Mouse (Mus musculus) cerebellum, postnatal 36 days (tissue): ENCODE measurements around the gene Bsg.
"Not testable (repeated sequence)": the region's sequence is repeated elsewhere in the genome, so short reads cannot be mapped to it uniquely, and the experiment has no call there.

Experiments
- DNase-seq, 2 experiments: peaks; one replicate each; pipeline ENCODE4 v3.0.0; 2021 to 2022; ENCODE audit warnings: mixed read lengths in 2 of 2

Gene Bsg

GRCm38 (mm10) chr10:79736706-79737105, 32.4 kb downstream of the Bsg start:
- DNase-seq, result peak in 1 of 2 experiments; percentile 47

DNA sequence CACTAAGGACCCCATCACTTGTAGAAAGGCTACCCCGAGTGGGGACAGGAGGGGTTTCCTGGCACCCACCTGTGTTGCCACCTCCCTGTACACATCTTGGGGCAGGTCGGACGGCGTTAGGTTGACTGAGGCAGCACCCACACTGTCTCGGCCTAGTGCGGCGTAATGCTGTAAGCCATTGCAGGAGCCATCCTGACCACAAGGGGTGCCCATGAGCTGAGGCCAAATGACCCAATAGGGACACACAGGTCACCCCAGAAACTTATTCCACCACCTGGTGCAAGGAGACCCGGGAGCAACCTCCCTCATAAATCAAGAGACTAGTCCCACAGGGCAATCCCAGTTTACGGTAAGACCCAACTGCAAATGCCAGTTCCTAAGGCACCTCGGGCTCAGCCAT, 34.0 kb downstream of the Bsg start:
- peak in 1 of 2 experiments; percentile 57 for DNase-seq

- no peak for DNase-seq
These were observed 34.9 kb downstream of the Bsg start for GRCm38 (mm10) chr10:79739234-79739633.

DNA sequence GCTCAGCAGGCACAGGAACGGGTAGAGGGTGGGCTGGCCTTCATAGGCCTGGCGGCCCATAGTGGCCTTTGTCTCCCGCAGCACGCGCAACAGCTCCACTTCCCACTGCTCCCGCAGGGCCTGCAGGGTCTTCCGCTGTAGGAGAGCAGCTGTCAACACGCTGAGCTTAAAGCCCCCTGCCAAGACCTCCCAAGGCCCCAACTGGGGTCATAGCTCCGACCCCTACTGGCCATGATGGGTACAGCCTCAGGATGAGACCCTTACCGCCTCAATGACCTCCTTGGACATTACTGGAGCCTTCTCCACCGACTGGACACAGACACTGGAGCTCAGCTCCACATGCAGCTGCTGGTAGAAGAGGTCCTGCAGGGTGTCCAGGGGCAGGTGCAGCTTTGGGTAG, 36.6 kb downstream of the Bsg start:
- no peak for DNase-seq

DNA sequence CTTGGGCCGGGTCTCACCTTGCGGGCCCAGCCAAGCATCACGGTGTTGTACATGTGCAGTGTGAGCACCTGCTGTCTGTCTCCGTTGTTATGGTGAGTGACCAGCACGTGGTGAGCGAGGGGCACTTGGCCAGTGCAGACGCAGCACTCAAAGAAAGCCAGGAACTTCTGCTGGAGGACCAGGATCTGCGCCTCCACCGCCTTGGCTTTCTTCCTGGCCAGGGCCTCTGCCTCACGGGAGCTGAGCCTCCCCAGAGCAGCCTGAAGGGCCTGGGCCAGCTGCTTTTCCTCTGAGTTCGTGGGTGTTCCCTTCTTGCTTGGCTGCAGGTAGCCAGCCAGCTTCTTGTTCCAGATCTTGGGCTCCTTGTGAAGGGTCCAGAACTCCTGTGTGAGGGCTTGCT, 38.9 kb downstream of the Bsg start:
- no peak for DNase-seq

DNA sequence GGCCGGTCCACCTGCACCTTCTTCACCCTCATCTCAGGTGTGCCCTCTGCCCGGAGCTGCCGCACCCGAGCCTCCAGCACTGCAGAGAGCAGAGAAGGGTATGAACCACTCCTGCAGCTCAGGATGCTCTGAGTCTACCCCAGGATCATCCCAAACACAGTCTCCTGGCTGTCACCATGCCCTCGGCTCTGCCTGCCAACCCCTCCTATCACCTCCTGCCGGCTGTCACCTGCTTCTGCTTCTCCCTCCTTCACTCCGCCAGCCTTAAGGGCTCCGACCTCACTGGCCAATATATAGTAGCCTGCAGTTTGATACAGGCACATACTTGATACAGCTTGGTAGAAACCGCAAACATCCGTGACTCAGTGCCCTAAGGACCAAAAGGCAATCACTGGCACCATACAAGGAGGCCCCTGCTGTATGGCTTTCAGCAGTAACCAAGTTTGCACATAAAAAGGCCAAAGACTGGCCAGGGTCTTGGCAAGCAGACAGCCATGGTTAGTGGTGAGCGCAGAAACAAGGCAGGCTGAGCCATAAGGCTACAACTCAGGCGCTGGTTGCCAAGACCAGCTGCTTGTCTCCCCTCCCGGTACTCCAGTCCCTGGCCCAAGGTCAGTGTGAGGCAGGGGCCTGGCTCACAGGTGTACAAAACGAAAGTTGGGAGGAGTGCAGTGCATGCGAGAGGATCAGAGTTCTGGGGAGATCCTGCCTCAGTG, 39.5 kb downstream of the Bsg start:
- DNase-seq, result peak; percentile 61 to 62

DNA sequence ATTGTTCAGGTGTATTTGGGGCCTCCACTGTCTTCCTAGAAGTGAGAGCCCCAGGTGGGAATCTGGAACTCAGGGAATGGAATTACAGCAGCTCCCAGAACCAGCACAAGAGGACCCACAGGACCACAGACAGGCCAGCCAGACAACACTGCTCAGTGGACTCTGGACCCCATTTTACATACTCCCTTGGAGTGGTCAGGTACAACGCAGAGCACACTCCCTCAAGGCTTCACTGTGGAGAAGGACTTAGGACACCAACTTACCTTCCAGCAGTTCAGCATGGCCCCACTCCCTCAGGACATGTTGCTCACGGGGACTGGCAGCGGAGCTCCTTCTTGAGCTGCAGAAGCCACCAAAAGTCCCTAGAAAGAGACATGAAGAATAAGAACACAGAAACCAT, 41.1 kb downstream of the Bsg start:
- DNase-seq, result no peak

DNA sequence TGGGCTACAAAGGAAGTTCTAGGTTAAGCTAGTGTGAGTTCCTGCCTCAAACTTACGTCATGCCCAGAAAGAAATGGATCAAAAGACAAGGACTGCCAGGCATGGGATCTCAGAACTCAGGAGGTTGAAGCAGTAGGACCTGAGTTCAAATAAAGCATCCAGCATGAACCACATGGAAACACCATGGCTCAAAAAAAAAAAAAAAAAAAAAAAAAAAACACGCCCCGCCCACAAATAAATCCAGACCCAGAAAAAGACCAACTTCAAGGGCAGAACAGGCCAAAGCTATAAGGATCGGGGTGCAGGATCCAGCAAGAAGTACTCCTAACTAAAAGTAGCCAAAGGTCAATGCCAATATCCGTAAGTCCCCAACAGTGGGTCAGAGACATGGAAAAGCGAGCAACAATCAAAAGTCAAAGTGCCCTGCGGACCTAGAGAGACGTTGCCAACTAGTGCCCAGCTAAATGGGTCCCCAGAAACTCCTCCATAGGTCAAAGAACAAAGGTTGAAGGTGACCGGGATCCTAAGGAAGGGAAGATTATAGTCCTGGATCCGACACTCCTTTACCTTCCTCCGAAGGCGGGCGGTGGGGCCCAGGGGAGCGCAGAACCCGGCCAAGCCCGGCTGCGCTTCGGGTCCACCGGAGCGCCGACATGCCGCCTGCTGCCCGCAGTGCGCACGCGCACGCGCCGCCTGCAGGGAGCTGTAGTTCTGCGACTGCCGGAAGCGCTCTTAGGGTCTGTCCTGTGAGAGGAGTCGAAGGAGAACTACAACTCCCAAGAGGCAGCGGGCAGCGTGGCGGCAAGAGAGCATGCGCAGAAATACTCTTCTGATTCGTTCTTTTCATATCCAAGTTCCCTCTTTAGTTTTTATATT, 41.8 kb downstream of the Bsg start, which contains the start of gene Polrmt:
Polrmt (minus strand) TSS at position 684 of the 876 bp plus-strand sequence.
- DNase-seq, result peak; percentile 95 to 96

DNA sequence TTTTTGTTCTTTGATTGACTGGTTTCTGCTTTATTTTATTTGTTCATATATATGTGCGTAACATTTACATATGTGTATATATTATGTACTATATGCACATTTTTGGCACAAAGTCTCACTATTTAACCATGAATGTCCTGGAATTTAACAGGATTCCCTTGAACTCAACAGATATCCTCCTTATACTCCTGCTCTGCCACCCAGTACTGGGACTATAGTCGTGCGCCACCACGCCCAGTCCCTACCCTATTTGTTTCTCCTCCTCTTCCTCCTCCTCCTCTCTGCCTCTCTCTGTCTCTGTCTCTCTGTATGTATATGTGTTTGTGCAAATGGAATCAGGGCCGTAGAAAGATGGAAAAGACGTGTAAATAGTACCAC, 42.5 kb downstream of the Bsg start:
- DNase-seq, result no peak

GRCm38 (mm10) chr10:79748496-79748895, 44.2 kb downstream of the Bsg start:
- peak in 1 of 2 experiments; percentile 4 for DNase-seq

- peak; percentile 68 to 82 for DNase-seq
These were observed 50.7 kb downstream of the Bsg start, which contains the start of gene Fgf22 for GRCm38 (mm10) chr10:79754856-79755516. Fgf22 (plus strand) TSS chr10:79755076.

- peak in 1 of 2 experiments; percentile 33 for DNase-seq
These were observed 51.6 kb downstream of the Bsg start for GRCm38 (mm10) chr10:79755854-79756253.

DNA sequence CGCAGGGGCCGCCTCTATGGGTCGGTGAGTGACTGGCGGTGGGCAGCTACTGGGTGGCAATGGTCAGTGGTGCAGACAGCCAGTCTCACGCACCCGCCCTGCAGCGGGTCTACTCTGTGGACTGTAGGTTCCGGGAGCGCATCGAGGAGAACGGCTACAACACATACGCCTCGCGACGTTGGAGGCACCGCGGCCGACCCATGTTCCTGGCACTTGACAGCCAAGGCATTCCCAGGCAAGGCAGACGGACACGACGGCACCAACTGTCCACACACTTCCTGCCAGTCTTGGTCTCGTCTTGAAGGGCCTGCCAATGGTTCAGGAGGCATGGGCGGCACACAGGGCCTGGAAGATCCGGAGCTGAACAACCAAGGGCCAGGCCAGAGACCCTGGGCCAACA, 52.4 kb downstream of the Bsg start:
- peak in 1 of 2 experiments; percentile 15 for DNase-seq

DNA sequence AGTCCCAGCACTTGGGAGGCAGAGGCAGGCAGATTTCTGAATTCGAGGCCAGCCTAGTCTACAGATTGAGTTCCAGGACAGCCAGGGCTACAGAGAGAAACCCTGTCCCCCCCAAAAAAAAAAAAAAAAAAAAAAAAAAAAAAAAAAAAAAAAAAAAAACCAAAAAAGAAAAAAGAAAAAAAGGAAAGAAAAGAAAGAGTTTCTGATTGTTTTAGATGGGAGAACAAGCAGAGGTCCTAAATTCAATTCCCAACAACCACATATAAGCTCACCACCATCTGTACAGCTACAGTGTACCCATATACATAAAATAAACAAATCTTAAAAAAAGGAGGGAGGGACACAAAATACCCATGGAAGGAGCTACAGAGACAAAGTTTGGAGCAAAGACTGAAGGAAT, 55.4 kb downstream of the Bsg start:
- DNase-seq, result not testable (repeated sequence)

GRCm38 (mm10) chr10:79760603-79761143, 56.4 kb downstream of the Bsg start:
- no peak for DNase-seq
